Mouse (Mus musculus) 3T3-L1 (cell line): ENCODE data around the gene Slc35c2.
A peak's percentile ranks its signal among the peaks of the same experiment; 100 is the strongest.

ENCODE experiments used
- DNase-seq: peaks from one replicate; pipeline ENCODE4 v3.0.0-alpha.2; 2015; ENCODE audit warnings: low read depth, low spot score

Gene Slc35c2

DNA sequence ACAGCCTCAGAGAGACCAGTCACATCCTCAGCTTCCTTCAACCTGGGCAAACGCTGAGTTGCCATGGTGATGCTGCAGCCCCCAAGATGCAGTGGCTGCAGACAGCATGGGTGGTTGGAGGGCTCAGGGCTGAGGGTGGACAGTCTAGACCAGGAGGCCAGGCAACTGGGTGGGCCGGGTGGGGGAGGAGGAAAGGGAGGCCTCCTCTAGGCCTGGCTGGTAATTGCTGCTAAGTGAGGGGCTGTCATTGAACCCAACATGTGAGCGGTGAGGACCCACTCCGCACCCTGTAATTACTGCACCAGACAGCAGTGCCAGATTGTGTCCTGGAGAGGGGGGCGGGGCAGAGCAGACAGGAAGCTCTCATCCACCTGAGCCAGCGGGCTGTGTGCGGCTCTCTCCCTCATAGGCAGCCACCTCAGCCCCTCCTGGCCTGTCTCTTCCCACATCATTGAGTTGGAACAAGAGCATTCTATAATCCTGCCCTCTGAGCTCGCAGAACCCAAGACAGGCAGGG lies 12.5 kb downstream of the Slc35c2 start:
- DNase-seq: no peak

DNA sequence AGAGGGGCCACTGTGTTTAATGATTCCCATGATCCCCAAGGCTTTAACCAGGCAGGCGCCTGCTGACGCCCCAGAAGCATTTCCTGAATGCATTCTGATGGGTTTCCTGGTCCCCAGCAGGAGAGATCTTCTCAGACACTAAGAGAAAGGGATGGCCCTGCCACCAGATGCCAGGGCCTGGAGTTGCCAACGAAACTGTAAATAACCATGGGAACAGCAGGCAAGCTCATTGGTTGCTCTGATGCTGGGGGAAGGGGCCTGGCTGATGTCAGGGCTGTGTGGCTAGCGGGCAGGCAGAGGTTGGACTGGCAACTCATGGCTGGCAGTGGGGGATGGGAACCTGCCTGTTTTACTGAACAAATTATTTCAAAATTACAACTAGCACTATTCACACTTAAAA lies 14.1 kb downstream of the Slc35c2 start:
- no peak for DNase-seq

DNA sequence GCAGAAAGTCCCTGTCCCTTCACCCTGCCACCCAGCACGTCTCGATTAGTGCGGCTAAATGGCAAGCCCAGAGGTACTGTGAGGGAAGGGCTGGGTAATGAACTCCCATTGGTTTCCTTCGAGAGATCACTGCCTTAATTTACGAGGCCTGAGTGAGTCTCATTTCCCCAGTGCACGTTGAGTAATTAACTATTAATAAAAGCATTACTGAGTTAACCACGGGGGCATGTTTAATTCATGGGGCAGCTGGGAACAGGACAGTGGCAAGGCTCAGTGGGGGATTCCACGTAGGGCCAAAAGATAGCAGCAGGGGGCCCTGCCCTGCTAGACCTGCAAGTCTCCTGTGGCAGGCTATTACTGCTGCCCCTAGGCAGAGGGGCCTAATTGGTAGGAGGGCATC lies 16.3 kb downstream of the Slc35c2 start:
- no peak for DNase-seq

GRCm38 (mm10) chr2:165270858-165271257 lies 16.8 kb downstream of the Slc35c2 start:
- DNase-seq: no peak

- no peak for DNase-seq
Observed at GRCm38 (mm10) chr2:165266739-165267138, 20.9 kb downstream of the Slc35c2 start.

DNA sequence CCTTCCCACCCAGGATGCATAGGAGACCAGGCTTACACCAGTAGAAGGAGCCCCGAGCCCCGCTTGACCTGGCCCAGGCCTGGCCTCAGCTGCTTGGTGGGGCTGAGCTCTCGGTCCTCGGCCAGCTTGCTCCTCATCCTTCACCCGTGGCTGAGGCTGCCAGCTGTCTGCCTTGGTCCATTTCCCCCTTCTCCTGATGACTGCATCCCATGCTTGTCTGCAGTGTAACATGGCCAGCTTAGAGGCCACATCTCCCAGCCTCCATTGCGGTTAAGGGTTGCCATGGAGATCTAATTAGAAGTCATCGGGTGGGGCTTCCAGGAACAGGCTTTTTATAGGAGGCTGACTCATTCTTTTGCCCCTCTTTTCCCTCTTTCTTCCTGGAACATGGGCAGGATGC lies 23.8 kb downstream of the Slc35c2 start:
- peak; percentile 55 for DNase-seq

DNA sequence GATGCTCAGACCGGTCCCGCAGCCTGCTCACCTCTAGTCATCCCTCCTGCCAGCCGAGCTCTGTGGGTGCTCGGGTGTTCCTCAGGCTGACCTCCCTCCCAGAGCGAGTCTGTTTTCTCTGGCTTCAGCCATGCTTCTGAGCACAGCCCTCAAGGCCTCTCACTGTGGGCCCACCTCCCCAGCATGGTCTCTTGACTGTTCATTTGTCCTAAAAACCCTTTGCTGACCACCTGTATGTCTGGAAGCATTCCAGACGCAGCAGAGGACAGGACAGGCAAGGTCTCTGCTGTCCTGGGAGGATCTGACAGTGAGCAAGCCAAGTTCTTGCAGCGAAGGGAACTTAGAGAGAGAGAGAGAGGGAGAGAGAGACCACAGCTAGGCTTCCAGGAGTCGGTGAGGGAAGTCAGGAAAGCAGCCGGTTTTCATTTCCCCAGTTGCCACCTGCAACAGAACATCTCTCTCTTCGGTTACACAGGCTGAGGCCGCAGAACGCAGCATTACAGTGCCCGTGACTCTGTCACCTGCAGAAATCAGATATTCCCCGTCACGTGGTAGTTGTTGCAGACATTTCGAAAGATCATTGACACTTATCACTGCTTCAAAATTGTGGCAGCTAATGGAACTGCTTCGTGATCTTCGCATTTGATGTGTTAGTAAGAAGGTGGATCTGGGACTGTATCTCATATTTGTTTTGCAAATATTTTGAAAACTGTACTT lies 25.2 kb downstream of the Slc35c2 start:
- no peak for DNase-seq

- no peak for DNase-seq
Observed at GRCm38 (mm10) chr2:165259859-165260258, 27.8 kb downstream of the Slc35c2 start.

- DNase-seq: no peak
Observed at GRCm38 (mm10) chr2:165258321-165258720, 29.3 kb downstream of the Slc35c2 start.

DNA sequence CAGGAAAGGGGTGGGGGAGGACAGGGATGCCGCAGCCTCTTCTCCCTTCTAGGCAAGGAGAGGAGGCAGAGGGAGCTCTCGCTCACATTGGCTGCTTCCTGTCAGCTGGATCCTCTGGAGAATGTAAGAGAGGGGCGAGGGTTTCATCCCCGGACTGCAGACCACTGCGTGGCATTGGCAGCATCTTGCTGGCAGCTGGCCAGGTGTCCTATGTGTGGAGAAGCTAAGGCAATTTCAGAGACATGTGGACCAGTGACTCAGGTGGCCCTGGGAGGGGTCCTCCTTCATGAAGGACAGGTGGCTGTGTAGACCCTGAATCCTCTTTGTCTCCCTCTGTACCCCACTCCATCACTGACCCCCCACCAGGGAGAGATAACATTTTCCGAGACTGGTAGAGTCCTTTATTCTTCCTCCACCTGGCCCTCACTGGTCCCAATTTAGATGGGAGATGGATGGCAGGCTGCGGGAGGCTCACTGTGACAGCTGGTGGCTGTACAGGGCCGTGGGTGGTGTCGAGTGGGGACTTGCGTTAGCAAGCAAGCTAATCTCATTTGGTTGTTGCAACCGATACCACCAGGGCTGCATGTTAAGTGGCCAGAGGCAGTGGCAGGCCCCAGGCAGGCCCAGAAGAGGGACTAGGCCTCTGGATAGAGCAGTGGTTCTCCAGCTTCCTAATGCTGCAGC lies 30.4 kb downstream of the Slc35c2 start:
- DNase-seq: no peak

DNA sequence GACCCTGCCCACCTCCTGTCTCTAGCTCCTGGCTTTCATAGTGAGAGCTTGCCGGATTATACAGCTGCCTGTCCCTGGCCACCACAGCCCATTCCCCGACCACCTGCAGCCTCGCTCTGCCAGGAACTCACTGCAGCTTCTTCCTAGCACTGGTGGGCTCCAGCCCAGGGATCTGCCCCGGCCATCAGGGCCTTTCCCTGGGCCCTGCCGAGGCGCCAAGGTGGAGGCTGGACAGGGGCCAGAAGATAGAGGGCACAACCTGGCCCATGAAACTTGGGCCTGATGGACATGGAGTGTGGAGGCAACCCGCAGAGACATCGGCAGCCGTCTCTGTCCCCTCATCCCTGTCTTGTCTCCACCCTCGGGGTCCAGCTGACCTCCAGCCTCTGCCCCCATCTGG lies 31.5 kb downstream of the Slc35c2 start:
- DNase-seq: no peak

DNA sequence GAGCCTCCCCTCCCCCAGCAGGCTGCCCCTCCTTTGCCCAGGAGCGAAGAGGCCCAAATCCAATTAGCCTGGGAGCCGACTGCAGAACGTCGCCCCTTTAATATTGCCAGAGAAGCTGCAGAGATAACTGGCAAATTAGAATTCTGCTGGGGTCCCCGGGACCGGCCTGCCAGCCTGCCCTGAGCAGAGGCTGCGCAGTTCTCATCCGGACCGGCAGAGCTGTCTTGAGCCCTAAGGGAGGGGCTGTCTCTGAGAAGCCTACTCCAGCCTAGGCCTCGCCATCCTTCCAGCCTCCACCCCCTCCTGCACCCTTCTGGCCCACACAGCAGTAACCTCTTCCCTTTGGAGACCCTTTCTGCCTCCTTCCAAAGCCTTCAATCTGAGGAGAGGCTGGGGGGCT lies 33.8 kb downstream of the Slc35c2 start:
- no peak for DNase-seq

DNA sequence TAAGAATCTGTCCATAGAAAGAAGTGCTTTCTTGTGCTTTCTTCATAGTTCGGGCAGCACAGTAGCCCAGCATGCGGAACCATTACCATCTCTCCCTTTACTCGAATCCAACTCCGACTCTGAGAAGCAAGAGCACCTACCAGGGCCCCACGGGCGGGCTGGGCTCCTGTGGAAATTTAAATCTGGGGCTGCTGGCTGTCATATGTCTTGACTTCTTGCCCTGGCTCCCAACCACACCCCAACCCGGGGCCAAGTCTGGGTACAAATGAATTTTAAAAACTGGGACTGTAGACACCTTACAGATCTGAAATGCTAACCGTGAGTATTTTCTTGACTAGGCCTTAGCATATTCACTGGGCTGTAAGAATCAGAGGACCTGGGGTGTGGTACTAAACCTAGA lies 34.4 kb downstream of the Slc35c2 start:
- DNase-seq: no peak

GRCm38 (mm10) chr2:165252801-165253200 lies 34.9 kb downstream of the Slc35c2 start:
- no peak for DNase-seq

GRCm38 (mm10) chr2:165252381-165252780 lies 35.3 kb downstream of the Slc35c2 start:
- no peak for DNase-seq

GRCm38 (mm10) chr2:165250903-165251302 lies 36.8 kb downstream of the Slc35c2 start:
- DNase-seq: peak; percentile 59

DNA sequence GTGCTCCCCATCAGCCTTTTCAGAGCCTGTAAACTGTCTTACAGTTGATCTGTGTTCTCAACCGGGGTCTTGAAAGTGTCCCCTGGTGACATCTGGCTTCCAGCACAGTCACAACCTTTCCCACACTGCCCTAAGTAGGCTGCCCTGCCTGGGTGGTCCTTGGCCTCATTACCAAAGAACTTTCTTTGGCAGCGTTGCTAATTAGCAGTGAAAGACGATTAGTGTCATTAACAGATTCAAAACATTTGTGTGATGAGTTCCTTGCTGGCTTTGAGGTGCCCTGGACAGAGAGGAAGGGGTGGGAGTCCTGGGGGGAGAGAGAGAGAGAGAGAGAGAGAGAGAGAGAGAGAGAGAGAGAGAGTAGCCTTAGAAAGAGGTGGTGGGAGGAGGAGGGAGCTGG lies 38.7 kb downstream of the Slc35c2 start:
- no peak for DNase-seq

DNA sequence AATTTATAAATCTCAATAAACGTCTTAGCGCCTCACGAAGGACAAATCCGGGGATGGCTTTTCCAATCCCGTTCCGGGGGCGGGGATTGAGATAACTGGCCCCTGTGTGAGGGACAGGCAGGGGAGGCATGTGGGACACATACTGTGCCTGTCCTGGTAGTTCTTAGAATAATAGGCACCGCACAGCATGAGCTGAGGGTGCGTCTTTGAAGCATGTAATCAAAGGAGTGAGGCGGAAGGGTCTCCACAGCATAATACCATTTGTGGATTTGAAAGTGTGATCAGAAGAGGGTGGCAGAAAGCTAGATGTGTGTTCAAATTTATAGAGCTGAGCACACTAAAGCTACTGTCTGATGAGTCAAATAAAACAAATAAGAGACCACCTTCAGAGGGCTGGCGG lies 41.3 kb downstream of the Slc35c2 start:
- no peak for DNase-seq

- DNase-seq: no peak
Observed at GRCm38 (mm10) chr2:165243122-165243720, 44.4 kb downstream of the Slc35c2 start.

DNA sequence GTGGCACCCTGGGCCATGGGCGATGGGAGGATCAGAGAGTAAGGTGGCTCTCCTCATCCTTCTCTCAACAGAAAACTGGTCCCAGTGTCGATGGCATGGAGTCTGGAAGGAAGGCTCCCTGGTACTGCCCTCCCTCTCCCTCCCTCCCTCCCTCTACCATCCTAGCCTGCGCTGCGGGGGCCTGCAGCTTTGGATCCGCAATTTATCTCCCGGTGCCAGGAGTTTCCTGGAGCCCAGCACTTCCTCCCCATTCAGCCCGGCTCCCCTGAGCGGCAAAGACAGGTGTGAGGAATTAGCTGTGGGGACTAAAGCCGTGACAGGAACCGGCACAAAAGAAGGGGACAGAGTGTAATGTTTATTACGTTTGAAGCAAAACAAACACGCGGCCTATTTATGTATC lies 45.1 kb downstream of the Slc35c2 start:
- no peak for DNase-seq

DNA sequence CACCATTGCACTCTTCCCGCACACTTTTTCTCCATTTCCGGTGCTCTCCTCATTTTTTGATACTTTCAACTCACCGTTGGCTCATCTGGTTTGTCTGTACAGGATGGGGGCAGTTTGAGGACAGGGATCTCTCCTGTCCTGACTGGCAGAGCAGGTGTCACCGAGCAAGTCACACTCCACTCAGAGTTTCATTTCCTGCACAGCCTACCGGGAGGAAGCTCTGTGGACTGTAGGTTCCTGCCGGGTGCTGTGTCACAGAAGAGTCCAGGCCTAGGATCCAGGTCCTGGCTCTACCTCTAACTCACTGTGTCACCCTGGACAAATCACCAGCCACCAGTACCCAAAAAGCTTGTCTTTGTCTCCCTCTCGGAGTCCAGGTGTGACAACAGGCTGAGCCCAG lies 45.9 kb downstream of the Slc35c2 start:
- DNase-seq: no peak

GRCm38 (mm10) chr2:165240371-165240770 lies 47.3 kb downstream of the Slc35c2 start:
- DNase-seq: no peak
